Mouse (Mus musculus): Measurements from ENCODE around the gene Tm7sf3.

DNA sequence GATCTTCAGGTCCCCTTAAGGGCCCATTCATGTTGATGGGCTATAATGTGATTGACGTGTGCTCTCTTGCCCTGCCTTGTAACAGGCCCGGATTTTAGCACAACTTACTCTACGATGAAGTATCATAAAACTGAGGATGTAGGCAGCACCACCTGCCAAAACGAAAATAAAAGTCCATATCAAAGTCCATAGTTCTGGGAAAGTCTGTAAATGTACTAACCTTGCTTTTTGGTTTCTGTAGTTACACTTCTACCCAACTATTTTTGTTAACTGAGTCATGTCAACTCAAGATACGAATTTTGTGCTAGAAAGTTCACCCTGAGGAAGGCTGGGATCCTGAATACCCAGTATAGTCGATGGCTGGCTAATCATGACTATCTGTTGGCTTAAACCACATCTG, 1.6 kb downstream of the Tm7sf3 start:
- TF ChIP-seq POLR2A (IDR thresholded peaks at IDR 0.05; ENCODE audit: extremely low read depth, insufficient read depth, low read length) (no peak), CTCF (IDR thresholded peaks at IDR 0.05; ENCODE audit: low read depth, low read length) (no peak)

Measured in liver, adult 2 months (tissue).